Mouse (Mus musculus) embryonic facial prominence, embryonic 15.5 days (tissue): ENCODE results near the gene Gm21985. TPM values are rescaled to one million over a fixed set of nuclear protein-coding genes. Genes with fewer than 3 reads are reported as not detected.

ENCODE experiments used
- ATAC-seq: fragments of 200-750 bp; cut with Nextera tagmentation; 2 replicates; pipeline ENCODE4 v1.8.0; 2017; ENCODE audit warnings: low read depth, moderate TSS enrichment; ENCODE audit not compliant: insufficient number of reproducible peaks, low FRiP score, low TSS enrichment
- H3K27ac ChIP-seq: fragments of 300-500 bp; sonication (generic); replicated peaks from 2 replicates; pipeline ENCODE4 v1.5.1; 2015; ENCODE audit warnings: mild to moderate bottlenecking, inconsistent platforms
- H3K27me3 ChIP-seq: fragments of 300-500 bp; sonication (generic); 2 replicates; pipeline ENCODE4 v1.6.1; 2015; ENCODE audit warnings: inconsistent platforms
- H3K36me3 ChIP-seq: fragments of 300-500 bp; sonication (generic); 2 replicates; pipeline ENCODE4 v1.6.1; 2015; ENCODE audit warnings: mild to moderate bottlenecking, inconsistent platforms
- H3K4me1 ChIP-seq: fragments of 300-500 bp; sonication (generic); 2 replicates; pipeline ENCODE4 v1.6.1; 2015; ENCODE audit warnings: inconsistent platforms
- H3K4me2 ChIP-seq: fragments of 300-500 bp; sonication (generic); replicated peaks from 2 replicates; pipeline ENCODE4 v1.6.1; 2015; ENCODE audit warnings: mild to moderate bottlenecking, inconsistent platforms
- H3K4me3 ChIP-seq: fragments of 300-500 bp; sonication (generic); replicated peaks from 2 replicates; pipeline ENCODE4 v1.5.1; 2015; ENCODE audit warnings: mild to moderate bottlenecking, inconsistent platforms
- H3K9ac ChIP-seq: fragments of 300-500 bp; sonication (generic); 2 replicates; pipeline ENCODE4 v1.6.1; 2015; ENCODE audit warnings: inconsistent platforms
- H3K9me3 ChIP-seq: fragments of 300-500 bp; sonication (generic); replicated peaks from 2 replicates; pipeline ENCODE4 v1.6.1; 2016; ENCODE audit warnings: inconsistent platforms
- WGBS: fragments of 180-500 bp; shearing (Covaris S2); methylation state at CpG from one replicate; pipeline ENCODE4 v1.1.7; 2015; 5-methylcytosine and 5-hydroxymethylcytosine counted together
- polyA plus RNA-seq: library from polyadenylated mRNA; unstranded; fragments of >200 nt; fragmentation: Nextera tagmentation; extraction: Ambion mirVana; gene quantifications from 2 replicates; pipeline ENCODE4 v1.2.1, GENCODE M21; 2015

Gm21985 gene
- polyA plus RNA-seq, 1 experiment from 2014 or later = not detected

DNA sequence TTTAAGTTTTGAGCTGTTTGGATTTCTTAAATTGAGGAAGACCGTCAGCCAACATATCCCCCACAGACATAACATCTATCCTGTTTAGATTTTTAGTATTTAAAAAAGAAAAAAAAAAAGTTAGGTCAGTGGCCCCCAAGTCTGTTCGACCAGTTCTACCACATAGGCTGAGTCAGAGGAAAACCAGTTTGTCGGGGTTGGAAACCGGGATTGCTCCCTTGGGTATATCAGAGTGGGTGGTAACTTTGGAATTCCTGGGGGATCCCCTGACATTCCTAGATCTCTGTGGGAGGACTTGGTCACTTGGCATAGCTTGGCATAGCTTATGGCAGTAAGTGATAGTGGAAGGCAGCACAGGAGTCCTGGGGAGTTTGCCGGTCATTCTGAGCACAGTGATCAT, 20.8 kb upstream of the Gm21985 start:
- no peaks in the 10 kb centered on the region for H3K36me3 ChIP-seq
- no peaks in the 10 kb centered on the region for H3K9me3 ChIP-seq
- ATAC-seq = no peak
- no peaks in the 10 kb centered on the region for H3K27me3 ChIP-seq
- no peak overlapping the region for H3K4me3 ChIP-seq
- no peak overlapping the region for H3K4me2 ChIP-seq
- H3K27ac ChIP-seq = no peak overlapping the region
- peaks cover 4% of the 10 kb centered on the region for H3K4me1 ChIP-seq
- no peak overlapping the region for H3K9ac ChIP-seq
- 59% methylated on average over 5 of the region's 5 CpGs for WGBS

DNA sequence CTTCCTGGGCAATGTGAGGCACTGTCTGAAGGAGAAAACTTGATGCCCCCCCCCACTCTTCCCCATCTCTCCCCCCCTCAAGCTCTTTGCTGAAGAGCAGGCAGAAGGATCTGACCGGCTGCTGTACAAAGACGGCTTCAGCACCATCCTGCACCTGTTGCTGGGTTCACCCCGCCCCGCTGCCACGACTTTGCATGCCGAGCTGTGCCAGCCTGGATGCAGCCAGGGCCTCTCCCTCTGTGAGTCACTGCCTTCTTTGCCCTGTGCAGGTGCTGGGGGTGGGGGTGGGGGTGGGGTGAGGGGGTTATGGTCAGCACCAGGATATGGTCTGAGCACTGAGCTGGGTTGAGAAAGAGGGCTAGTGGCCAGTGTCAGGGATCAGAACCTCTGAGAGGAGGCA, 19.9 kb upstream of the Gm21985 start:
- Histone ChIP-seq H3K4me3 (no peak overlapping the region), H3K27ac (no peak overlapping the region), H3K9me3 (no peaks in the 10 kb centered on the region), H3K9ac (no peak overlapping the region), H3K36me3 (no peaks in the 10 kb centered on the region), H3K4me1 (no peaks in the 10 kb centered on the region), H3K27me3 (no peaks in the 10 kb centered on the region), H3K4me2 (no peak overlapping the region)
- WGBS = 71% methylated on average over 6 of the region's 6 CpGs
- ATAC-seq = no peak

DNA sequence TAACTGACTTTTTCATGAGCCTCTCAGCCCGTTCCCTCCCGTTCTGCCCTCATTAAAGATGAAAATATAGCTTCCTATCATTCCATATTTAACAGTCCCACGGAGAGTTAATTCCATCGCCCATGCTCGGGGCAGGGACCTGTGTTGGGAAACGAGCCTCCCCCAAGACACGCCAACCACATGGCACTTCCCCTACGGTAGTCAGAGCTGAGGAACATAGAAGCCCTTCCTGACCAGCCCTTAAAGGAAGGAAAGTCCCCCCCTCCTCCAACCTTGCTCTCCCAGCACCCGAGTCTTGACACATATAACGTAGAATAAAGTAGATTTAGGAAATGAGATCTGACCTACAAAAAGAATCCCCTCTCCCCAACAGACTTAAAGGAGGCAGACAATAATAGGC, 18.8 kb upstream of the Gm21985 start:
- 77% methylated on average over 10 of the region's 10 CpGs for WGBS
- no peaks in the 10 kb centered on the region for H3K9me3 ChIP-seq

DNA sequence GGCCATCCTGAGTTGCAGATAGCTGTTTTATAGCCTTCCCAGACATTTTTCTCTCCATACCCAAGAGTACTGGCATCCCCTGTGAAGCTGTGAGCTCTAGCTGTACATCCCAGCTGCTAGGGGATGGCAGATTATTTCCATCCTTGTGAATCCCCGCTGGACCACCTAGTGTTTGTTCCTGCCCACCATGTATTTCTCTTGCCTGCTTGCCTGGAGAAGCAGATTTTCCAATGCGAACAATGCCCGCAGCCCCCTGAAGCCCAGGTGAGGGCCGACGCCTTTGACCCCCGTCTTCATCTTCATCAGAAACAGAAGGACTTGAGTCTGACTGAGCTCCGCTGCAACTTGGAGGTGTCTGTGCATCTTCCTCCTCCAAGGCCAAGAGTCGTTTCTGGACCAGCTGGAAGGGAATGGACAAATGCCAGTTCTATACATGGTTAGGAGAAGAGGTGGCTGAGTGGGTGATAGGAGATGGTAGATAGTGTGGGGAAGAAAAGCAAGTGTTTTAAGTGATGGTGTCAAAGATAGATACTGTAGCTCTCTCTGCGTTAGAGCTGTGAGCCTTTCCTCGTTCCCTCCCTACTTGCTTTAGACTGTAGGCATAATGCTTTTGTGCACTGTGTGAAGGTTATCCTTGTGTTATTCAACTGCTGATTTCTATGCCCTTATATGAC, 16.2 kb upstream of the Gm21985 start:
- Histone ChIP-seq H3K4me1 (no peaks in the 10 kb centered on the region), H3K27ac (no peak overlapping the region), H3K9ac (no peak overlapping the region), H3K4me2 (no peak overlapping the region), H3K36me3 (no peaks in the 10 kb centered on the region), H3K4me3 (no peak overlapping the region), H3K9me3 (no peaks in the 10 kb centered on the region), H3K27me3 (no peaks in the 10 kb centered on the region)
- ATAC-seq = no peak
- WGBS = 94% methylated on average over 10 of the region's 10 CpGs

More for the DNA sequence above, 18.8 kb upstream of the Gm21985 start:
- no peak overlapping the region for H3K27ac ChIP-seq
- H3K4me2 ChIP-seq = no peak overlapping the region
- no peaks in the 10 kb centered on the region for H3K36me3 ChIP-seq
- H3K4me3 ChIP-seq = no peak overlapping the region
- no peaks in the 10 kb centered on the region for H3K27me3 ChIP-seq
- H3K4me1 ChIP-seq = no peaks in the 10 kb centered on the region
- no peak overlapping the region for H3K9ac ChIP-seq
- no peak for ATAC-seq

DNA sequence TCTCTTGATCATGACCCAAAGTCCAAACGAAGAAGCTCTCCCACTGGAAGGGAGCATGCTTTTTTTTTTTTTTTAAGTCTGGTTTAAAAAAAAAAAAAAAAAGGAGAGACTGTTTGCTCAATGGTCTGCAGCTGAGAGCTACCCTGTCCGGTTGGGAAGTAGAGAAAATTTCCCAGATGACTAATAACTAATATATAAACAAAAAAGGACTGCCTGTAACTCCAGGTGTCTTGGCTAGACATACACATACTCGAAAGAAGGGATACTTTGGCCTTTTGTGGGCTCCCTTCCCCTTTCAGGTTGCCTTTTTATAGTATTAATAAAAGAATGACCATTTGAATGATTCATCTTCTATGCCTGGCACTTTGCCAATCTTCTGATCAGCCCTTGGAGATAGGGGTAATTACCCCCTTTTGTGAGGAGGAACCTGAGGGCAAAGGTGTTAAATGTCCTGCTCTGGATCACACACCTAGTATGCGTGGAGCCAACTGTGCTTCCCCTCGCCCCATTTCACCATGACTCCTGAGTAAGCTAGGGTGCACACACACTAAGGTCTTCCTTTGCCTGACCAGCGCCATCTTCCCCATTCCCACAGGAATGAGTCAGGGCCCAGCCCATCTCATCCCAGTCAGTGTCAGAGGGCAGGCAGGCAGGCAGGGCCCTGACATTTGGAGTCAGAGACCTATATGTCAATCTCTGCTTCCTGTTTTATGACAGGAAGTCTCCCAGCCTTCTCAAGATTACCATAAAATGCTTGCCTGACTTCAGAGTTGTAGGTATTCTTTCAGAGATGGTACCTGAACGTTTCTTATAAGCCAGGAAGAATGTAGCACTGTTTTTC, 11.2 kb upstream of the Gm21985 start:
- no peak overlapping the region for H3K4me3 ChIP-seq
- ATAC-seq = no peak
- WGBS = 74% methylated on average over 7 of the region's 7 CpGs

DNA sequence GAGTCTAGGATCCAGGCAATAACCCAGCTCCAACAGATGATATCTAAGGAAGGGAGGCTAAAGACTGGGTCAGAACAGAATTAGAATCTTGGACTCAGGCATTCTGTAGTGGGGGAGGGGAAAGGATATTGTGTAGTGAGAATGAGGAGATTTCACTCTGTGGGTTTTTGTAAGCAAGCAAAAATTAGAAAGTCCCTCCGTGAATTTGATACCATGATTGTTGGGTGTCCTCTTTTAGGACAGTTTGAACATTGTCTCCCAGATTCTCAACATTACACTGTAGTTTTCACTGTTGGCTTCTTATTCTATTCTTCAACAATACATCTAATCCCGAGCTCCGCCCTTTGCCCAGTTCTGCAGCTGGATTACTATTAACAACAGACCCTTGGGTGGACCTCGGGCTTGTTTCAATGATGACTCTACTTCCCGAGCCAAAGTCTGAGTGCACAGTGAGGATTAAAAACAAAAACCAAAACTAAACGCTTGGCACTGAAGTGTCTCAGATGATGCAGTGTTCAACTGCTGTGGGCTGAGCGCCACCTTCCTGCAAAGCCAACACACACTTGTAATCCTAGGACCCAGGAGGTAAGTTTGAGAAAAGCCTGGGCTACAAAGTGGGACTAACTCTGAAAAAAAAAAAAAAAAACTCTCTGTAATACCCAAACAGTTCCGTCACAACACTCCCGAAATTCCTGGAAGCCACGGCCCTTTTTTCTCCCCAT, 6.7 kb upstream of the Gm21985 start, which contains the start of gene Nutm1:
Gene Nutm1, minus strand, starts transcription at position 51 of the 722 bp plus-strand sequence.
- H3K27ac ChIP-seq = no peak within 1 kb of the TSS
- H3K4me2 ChIP-seq = no peak within 1 kb of the TSS
- WGBS = 61% methylated on average over 10 of the region's 10 CpGs
- ATAC-seq = no peak
- peaks cover 14% of the 10 kb centered on the region for H3K4me1 ChIP-seq
- H3K9me3 ChIP-seq = no peaks in the 10 kb centered on the region
- H3K27me3 ChIP-seq = no peaks in the 10 kb centered on the region
- no peak within 1 kb of the TSS for H3K9ac ChIP-seq
- no peak within 1 kb of the TSS for H3K4me3 ChIP-seq
- no peaks in the 10 kb centered on the region for H3K36me3 ChIP-seq

More for the DNA sequence above, 11.2 kb upstream of the Gm21985 start:
- Histone ChIP-seq H3K27ac (no peak overlapping the region), H3K4me2 (no peak overlapping the region), H3K27me3 (no peaks in the 10 kb centered on the region), H3K9me3 (no peaks in the 10 kb centered on the region), H3K36me3 (no peaks in the 10 kb centered on the region), H3K9ac (no peak overlapping the region), H3K4me1 (no peaks in the 10 kb centered on the region)

DNA sequence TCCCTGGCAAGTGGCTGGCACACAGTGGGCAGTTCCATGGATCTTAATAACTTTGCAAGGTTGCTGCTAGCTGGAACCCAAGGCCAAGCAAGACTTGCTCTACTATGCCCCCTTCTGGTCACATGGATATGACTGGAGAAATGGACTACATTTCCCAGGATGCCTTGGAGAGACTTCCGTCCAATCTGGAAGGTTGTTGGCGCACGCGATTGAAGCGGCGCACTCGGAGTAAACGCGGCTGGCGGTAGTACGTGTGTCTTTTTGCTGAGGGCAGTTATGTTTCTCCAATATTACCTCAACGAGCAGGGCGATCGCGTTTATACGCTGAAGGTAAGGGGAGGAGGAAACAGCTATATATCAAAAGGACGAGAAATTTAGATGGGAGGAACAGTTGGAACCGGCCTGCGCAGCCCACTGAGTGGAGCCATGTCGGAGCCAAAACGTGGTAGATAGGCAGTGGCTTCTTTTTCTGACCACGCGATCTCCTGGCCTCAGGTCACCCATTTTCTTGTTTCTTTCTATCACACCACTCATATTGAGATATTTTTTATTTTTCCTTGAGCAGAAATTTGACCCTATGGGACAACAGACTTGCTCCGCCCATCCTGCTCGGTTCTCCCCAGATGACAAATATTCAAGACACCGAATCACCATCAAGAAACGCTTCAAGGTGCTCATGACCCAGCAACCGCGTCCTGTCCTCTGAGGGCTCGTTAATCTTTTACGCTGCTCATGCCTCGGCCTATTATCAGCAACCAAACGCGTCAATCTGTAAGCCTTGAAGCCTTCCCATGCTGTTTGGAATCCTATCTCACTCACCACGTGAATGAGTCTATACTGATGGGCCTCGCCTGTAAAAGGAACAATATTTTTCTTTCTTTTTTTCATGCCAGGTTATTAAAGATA, 4.1 kb upstream of the Gm21985 start, which contains the start of gene Nop10:
Gene Nop10, plus strand, starts transcription at position 179 of the 906 bp plus-strand sequence.
- Histone ChIP-seq H3K9ac (peak within 1 kb of the TSS; percentile 57), H3K9me3 (no peaks in the 10 kb centered on the region), H3K27ac (peak within 1 kb of the TSS; percentile 68; the same call in 1 of the 2 replicates), H3K27me3 (no peaks in the 10 kb centered on the region), H3K4me3 (peak within 1 kb of the TSS; percentile 60), H3K36me3 (no peaks in the 10 kb centered on the region), H3K4me1 (peaks cover 27% of the 10 kb centered on the region), H3K4me2 (peak within 1 kb of the TSS; percentile 57)
- ATAC-seq = peak; percentile 44; the same call in 1 of the 2 replicates
- under 1% methylated on average over 36 of the region's 36 CpGs for WGBS

DNA sequence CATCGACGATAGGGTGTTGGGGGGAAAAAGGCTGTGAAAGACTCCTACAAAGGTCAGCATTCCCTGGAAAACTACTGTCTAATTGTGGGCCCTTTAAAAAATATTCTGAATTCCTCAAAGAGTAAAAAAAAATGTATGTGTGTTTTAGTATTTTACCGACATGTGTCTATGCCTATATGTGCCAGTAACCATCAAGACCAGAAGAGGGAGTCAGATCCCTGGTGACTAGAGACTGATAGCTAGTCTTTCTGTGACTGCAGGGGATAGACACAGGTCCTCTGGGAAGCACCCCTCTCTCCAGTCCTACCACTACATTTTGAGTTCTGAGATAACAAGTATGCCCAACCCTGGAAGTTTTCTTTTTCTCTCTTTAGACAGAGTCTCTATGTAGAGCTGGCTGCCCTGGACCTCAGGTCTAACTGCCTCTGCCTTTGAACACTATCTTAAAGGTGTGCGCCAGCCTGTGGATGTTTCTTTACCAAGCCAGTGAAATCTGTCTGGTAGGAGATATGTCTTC, 3.3 kb upstream of the Gm21985 start:
- no peak for ATAC-seq
- H3K4me2 ChIP-seq = peak overlapping the region; percentile 57
- no peaks in the 10 kb centered on the region for H3K27me3 ChIP-seq
- H3K27ac ChIP-seq = no peak overlapping the region
- H3K9me3 ChIP-seq = no peaks in the 10 kb centered on the region
- H3K4me1 ChIP-seq = peaks cover 35% of the 10 kb centered on the region
- peak overlapping the region; percentile 60 for H3K4me3 ChIP-seq
- H3K9ac ChIP-seq = peak overlapping the region; percentile 57
- WGBS = 31% methylated on average over 4 of the region's 4 CpGs
- no peaks in the 10 kb centered on the region for H3K36me3 ChIP-seq

DNA sequence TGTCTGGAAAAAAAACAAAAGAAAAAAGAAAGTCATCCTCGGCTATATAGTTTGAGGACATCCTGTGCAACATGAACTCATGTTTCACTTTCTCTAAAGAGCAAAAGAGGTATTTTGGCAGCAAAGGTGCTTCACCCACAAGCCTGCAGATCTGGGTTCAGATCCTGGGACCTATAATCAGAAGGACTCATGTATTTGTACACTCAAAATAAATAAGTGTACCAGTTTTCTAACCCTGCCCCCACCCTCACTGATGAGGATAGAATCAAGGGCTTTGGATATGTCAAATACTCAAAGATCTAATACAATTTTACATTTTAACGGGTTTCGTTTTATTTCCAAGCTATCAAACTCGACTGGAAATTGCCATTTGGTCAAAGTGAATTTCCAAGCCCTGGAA, 1.8 kb upstream of the Gm21985 start:
- no peaks in the 10 kb centered on the region for H3K27me3 ChIP-seq
- H3K4me2 ChIP-seq = no peak overlapping the region
- 75% methylated on average over 4 of the region's 4 CpGs for WGBS
- H3K4me3 ChIP-seq = no peak overlapping the region
- no peak overlapping the region for H3K27ac ChIP-seq
- H3K4me1 ChIP-seq = peaks cover 41% of the 10 kb centered on the region
- no peak overlapping the region for H3K9ac ChIP-seq
- no peaks in the 10 kb centered on the region for H3K9me3 ChIP-seq
- H3K36me3 ChIP-seq = no peaks in the 10 kb centered on the region
- no peak for ATAC-seq

DNA sequence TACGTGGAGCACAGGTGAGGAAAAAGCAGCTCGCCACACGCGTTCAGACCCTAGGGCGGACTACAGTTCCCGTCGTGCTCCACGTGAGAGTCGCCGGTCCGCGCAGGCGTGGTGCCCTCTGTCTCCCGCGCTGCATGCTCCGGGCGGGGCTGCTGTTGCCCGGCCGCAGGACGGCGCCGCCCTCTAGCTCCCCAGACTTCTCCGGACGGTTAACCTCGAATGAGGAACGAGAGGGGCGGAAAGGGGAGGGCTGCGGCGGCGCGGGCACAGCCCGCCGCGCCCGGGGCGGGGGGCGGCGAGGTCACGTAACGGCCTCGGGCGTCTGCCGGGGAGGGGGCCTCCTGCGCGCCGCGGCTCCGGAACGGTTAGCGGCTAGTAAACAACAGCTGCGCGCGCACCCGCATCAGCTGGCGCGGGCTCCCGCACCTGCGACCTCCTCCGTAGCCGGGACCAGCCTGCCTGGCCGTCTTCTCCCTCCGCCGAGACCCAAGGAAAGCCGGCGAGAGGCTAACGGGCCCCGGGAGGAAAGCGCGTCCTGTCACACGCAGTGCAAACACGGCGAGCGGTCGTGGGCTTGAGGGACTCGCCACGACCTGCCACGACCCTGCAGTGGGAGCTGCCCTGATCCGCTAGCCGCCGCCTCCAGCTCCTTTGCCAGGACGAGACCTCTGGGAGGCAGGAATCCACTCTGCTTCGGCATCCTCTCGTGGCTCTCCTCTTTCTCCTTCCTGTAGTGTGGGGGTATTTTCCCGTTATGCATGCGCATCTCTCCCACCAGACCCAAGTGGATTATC, 469 bp upstream of the Gm21985 start, which contains the start of gene Slc12a6:
Gene Slc12a6, plus strand, starts transcription at position 378 of the 794 bp plus-strand sequence.
- Histone ChIP-seq H3K9ac (peak within 1 kb of the TSS; percentile 55), H3K9me3 (no peaks in the 10 kb centered on the region), H3K4me3 (peak within 1 kb of the TSS; percentile 79), H3K27me3 (no peaks in the 10 kb centered on the region), H3K4me2 (peak within 1 kb of the TSS; percentile 76), H3K4me1 (peaks cover 41% of the 10 kb centered on the region), H3K27ac (peak within 1 kb of the TSS; percentile 85), H3K36me3 (no peaks in the 10 kb centered on the region)
- WGBS = under 1% methylated on average over 85 of the region's 85 CpGs
- peak; percentile 94 for ATAC-seq
